Mouse (Mus musculus): ENCODE measurements around the gene Fut11. TPM values are rescaled to one million over a fixed set of nuclear protein-coding genes. Genes with fewer than 3 reads are reported as not detected.
A peak's percentile ranks its signal among the peaks of the same experiment; 100 is the strongest.

Fut11 gene
- polyA plus RNA-seq, 1 experiment from 2014 or later: 13.7 TPM

- H3K4me3 ChIP-seq (ENCODE audit: low read depth, low read length): peak overlapping the region; percentile 94
- H3K9me3 ChIP-seq (ENCODE audit: control insufficient read depth, low read length): no peaks in the 10 kb centered on the region
- no peaks in the 10 kb centered on the region for H3K27me3 ChIP-seq (ENCODE audit: control insufficient read depth, insufficient read depth, low read length)
- DNase-seq (ENCODE audit: low spot score) (no peak), ATAC-seq (ENCODE audit: low FRiP score, low TSS enrichment) (peak; percentile 10; the same call in 1 of the 2 replicates)
- peak overlapping the region; percentile 98 for H3K27ac ChIP-seq (replicated peaks)
- peaks cover 31% of the 10 kb centered on the region for H3K36me3 ChIP-seq (ENCODE audit: control insufficient read depth, insufficient read depth, low read length)
- no peak for TF ChIP-seq CTCF (IDR thresholded peaks at IDR 0.05; ENCODE audit: low read depth)
- TF ChIP-seq EP300 (optimal IDR thresholded peaks at IDR 0.05): no peak
- 44% methylated on average over 13 of the region's 13 CpGs for WGBS
- peak overlapping the region; percentile 90 for H3K9ac ChIP-seq (ENCODE audit: low read length)
- peaks cover 6% of the 10 kb centered on the region for H3K4me1 ChIP-seq (replicated peaks; ENCODE audit: control insufficient read depth, insufficient read depth)
- peak overlapping the region; percentile 74 for H3K4me2 ChIP-seq (replicated peaks; ENCODE audit: low read depth)
Observed at GRCm38 (mm10) chr14:20694185-20694883, 434 bp upstream of the Fut11 start.

DNA sequence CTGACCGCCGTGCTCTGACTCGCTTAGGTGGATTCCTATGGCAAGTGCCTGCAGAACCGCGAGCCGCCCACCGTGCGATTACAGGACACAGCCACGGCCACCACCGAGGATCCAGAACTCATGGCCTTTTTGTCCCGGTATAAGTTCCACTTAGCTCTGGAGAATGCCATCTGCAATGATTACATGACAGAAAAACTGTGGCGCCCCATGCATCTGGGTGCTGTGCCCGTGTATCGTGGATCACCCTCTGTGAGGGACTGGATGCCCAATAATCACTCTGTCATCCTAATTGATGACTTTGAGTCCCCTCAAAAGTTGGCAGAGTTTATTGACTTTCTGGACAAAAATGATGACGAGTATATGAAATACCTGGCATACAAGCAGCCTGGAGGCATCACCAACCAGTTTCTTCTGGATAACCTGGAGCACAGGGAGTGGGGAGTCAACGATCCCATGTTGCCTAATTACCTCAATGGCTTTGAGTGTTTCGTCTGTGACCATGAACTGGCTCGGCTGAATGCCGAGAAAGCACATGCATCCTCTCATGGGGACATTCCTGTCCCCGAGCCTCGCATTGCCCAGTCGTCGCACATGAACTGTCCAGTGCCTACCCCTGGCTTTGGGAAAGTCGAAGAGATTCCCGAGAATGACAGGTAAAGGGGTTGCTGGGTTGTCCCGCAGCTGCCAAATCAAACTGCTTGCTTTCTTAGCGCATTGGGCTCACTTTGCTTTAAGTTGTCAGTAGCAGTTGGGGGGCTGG, 1.2 kb downstream of the Fut11 start:
- peak overlapping the region; percentile 90 for H3K9ac ChIP-seq (ENCODE audit: low read length)
- H3K4me1 ChIP-seq (replicated peaks; ENCODE audit: control insufficient read depth, insufficient read depth): peaks cover 6% of the 10 kb centered on the region
- H3K27me3 ChIP-seq (ENCODE audit: control insufficient read depth, insufficient read depth, low read length): no peaks in the 10 kb centered on the region
- H3K36me3 ChIP-seq (ENCODE audit: control insufficient read depth, insufficient read depth, low read length): peaks cover 25% of the 10 kb centered on the region
- H3K27ac ChIP-seq (replicated peaks): peak overlapping the region; percentile 98
- 0 out of 2 replicates have a peak, but pooled peaks have one; percentile 5 for ATAC-seq (ENCODE audit: low FRiP score, low TSS enrichment)
- H3K4me2 ChIP-seq (replicated peaks; ENCODE audit: low read depth): peak overlapping the region; percentile 74
- peak overlapping the region; percentile 94 for H3K4me3 ChIP-seq (ENCODE audit: low read depth, low read length)
- 8% methylated on average over 27 of the region's 27 CpGs for WGBS
- TF ChIP-seq EP300 (optimal IDR thresholded peaks at IDR 0.05) (no peak), CTCF (IDR thresholded peaks at IDR 0.05; ENCODE audit: low read depth) (no peak)
- no peak for DNase-seq (ENCODE audit: low spot score)
- H3K9me3 ChIP-seq (ENCODE audit: control insufficient read depth, low read length): no peaks in the 10 kb centered on the region

GRCm38 (mm10) chr14:20696986-20697385, 2.2 kb downstream of the Fut11 start:
- peak overlapping the region; percentile 90; the same call in 1 of the 2 replicates for H3K9ac ChIP-seq (ENCODE audit: low read length)
- H3K4me3 ChIP-seq (ENCODE audit: low read depth, low read length): peak overlapping the region; percentile 94
- peaks cover 18% of the 10 kb centered on the region for H3K36me3 ChIP-seq (ENCODE audit: control insufficient read depth, insufficient read depth, low read length)
- peaks cover 6% of the 10 kb centered on the region for H3K4me1 ChIP-seq (replicated peaks; ENCODE audit: control insufficient read depth, insufficient read depth)
- TF ChIP-seq CTCF (IDR thresholded peaks at IDR 0.05; ENCODE audit: low read depth) (peak; percentile 78), EP300 (optimal IDR thresholded peaks at IDR 0.05) (no peak)
- H3K27me3 ChIP-seq (ENCODE audit: control insufficient read depth, insufficient read depth, low read length): no peaks in the 10 kb centered on the region
- H3K4me2 ChIP-seq (replicated peaks; ENCODE audit: low read depth): peak overlapping the region; percentile 74
- DNase-seq (ENCODE audit: low spot score) (peak; percentile 61), ATAC-seq (ENCODE audit: low FRiP score, low TSS enrichment) (no peak)
- no peaks in the 10 kb centered on the region for H3K9me3 ChIP-seq (ENCODE audit: control insufficient read depth, low read length)
- WGBS: 9% methylated on average over 1 of the region's 1 CpGs
- no peak overlapping the region for H3K27ac ChIP-seq (replicated peaks)

- no peak for ATAC-seq (ENCODE audit: low FRiP score, low TSS enrichment)
- no peak overlapping the region for H3K27ac ChIP-seq (replicated peaks)
- H3K27me3 ChIP-seq (ENCODE audit: control insufficient read depth, insufficient read depth, low read length): no peaks in the 10 kb centered on the region
- no peak overlapping the region for H3K4me2 ChIP-seq (replicated peaks; ENCODE audit: low read depth)
- no peak for DNase-seq (ENCODE audit: low spot score)
- TF ChIP-seq CTCF (IDR thresholded peaks at IDR 0.05; ENCODE audit: low read depth): no peak
- no peak for TF ChIP-seq EP300 (optimal IDR thresholded peaks at IDR 0.05)
- 76% methylated on average over 2 of the region's 2 CpGs for WGBS
- no peaks in the 10 kb centered on the region for H3K9me3 ChIP-seq (ENCODE audit: control insufficient read depth, low read length)
- peaks cover 6% of the 10 kb centered on the region for H3K4me1 ChIP-seq (replicated peaks; ENCODE audit: control insufficient read depth, insufficient read depth)
- no peak overlapping the region for H3K9ac ChIP-seq (ENCODE audit: low read length)
- H3K36me3 ChIP-seq (ENCODE audit: control insufficient read depth, insufficient read depth, low read length): peaks cover 5% of the 10 kb centered on the region
- no peak overlapping the region for H3K4me3 ChIP-seq (ENCODE audit: low read depth, low read length)
Observed at GRCm38 (mm10) chr14:20698515-20698914, 3.7 kb downstream of the Fut11 start.

- WGBS: 62% methylated on average over 3 of the region's 3 CpGs
- no peak overlapping the region for H3K9ac ChIP-seq (ENCODE audit: low read length)
- no peak for ATAC-seq (ENCODE audit: low FRiP score, low TSS enrichment)
- no peak overlapping the region for H3K4me3 ChIP-seq (ENCODE audit: low read depth, low read length)
- H3K4me1 ChIP-seq (replicated peaks; ENCODE audit: control insufficient read depth, insufficient read depth): peaks cover 6% of the 10 kb centered on the region
- TF ChIP-seq EP300 (optimal IDR thresholded peaks at IDR 0.05) (no peak), CTCF (IDR thresholded peaks at IDR 0.05; ENCODE audit: low read depth) (no peak)
- H3K36me3 ChIP-seq (ENCODE audit: control insufficient read depth, insufficient read depth, low read length): no peaks in the 10 kb centered on the region
- H3K9me3 ChIP-seq (ENCODE audit: control insufficient read depth, low read length): no peaks in the 10 kb centered on the region
- no peak overlapping the region for H3K4me2 ChIP-seq (replicated peaks; ENCODE audit: low read depth)
- no peak for DNase-seq (ENCODE audit: low spot score)
- no peaks in the 10 kb centered on the region for H3K27me3 ChIP-seq (ENCODE audit: control insufficient read depth, insufficient read depth, low read length)
- H3K27ac ChIP-seq (replicated peaks): no peak overlapping the region; the same call in 1 of the 2 replicates
Observed at GRCm38 (mm10) chr14:20700362-20700761, 5.6 kb downstream of the Fut11 start.

Measured in stomach, postnatal 0 days (tissue).